Mouse (Mus musculus) central nervous system, embryonic 11.5 days (tissue): Measurements from ENCODE around the gene Fam24a. TPM values are rescaled to one million over a fixed set of nuclear protein-coding genes. Genes with fewer than 3 reads are reported as not detected.

Experiments
- polyA plus RNA-seq: library from polyadenylated mRNA; depleted of rRNA; stranded (reverse); fragments of >200 nt; gene quantifications from 2 replicates; pipeline ENCODE4 v1.2.3, GENCODE M21; 2012; rRNA removed

Gene Fam24a
- polyA plus RNA-seq: not detected in 2 replicates

DNA sequence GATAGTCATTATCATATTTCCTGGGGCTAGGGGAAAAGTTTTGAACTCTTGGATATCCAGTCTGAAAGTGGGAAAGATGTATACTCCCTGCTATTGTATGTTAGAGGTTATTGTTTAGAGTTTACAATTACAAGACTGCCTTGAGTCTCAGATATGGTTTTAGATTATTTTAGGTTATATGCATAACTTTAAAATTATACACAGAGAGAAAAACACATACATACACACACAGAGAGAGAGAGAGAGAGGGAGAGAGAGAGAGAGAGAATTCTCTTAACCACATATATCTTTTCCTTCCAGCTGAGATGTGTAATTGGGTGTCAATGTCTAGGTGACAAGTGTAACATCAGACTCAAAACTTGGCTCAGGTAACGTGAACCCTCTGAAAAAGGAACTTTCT, at the start of gene Fam24a:
Gene Fam24a (plus strand): TSS at position 301 of the 400 bp plus-strand sequence.

DNA sequence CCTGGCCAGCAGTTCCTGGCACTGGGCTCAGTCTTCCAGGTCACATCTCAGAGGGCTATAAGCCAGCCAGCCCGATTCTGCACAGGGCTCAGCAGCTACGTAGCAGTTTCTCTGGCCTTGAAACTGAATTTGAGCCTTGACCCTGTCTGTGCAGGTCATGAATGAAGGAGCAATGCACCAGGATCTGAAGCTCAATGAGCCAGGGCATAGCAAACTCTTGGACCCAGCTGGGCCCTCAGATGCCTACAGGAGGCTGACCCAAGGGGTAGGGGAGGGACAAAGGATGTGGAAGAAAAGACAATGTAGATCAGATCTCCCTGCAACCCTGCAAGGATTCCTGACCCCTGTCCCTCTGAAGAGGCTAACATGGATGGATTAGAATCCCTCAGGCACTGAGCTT, 11.5 kb upstream of the Fam24a start, which contains the start of gene Cuzd1:
Gene Cuzd1 (minus strand): TSS at position 101 of the 400 bp plus-strand sequence.

DNA sequence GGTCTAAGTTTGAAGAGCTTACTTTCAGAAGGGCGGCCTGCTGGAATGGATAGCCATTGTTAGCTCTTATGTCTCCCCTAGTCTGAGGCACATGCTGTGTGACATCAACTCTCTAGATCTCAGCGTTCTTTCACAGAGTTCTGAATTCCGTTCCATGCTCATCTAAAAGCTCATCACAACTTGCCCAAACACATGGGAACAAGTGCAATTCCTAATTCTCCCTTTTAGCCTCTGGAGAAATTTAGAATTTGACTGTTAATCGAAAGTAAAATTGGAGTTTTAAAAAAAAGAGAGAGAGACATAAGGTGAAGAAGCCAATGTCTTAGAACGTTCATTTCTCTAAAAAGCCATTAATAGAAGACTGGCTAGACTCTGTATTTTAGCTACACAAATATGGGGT, 4.2 kb upstream of the Fam24a start, which contains the start of gene Fam24b:
Gene Fam24b (minus strand): TSS at position 101 of the 400 bp plus-strand sequence.

DNA sequence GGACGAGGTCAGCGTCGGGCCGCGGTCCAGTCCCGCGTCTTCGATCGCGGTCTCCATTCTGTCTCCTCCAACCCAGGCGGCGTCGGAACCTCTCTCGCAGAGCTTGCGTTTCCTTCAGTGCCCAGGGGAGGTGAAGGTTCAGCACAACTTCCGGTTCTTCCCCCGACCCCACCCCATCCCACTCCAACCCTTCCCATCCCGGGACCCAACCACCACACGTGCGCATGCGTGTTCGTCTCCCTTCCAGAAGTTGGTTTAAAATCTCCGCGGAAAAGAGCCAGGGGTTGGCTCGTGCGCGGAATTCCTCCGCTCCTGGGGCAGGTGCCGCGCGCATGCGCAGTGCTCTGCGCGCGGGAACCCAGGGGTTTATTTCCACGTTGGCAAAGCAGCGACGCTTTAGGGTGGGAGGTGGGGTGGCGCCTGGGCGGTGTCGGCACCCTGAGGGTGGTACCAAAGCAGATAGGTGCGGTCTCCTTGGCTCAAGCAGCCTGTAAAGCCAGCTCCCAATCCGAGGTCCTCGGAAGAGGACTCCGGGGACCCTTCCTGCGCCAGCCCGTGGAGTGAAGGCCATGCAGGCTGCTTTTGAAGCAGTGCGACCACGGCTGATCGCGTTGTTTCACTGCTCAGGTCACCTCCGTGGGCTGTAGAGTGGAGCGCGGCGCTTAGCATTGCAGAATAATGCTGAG, 29.1 kb downstream of the Fam24a start, which contains the start of gene 2310057M21Rik:
Gene 2310057M21Rik (minus strand): TSS at position 145 of the 686 bp plus-strand sequence.

DNA sequence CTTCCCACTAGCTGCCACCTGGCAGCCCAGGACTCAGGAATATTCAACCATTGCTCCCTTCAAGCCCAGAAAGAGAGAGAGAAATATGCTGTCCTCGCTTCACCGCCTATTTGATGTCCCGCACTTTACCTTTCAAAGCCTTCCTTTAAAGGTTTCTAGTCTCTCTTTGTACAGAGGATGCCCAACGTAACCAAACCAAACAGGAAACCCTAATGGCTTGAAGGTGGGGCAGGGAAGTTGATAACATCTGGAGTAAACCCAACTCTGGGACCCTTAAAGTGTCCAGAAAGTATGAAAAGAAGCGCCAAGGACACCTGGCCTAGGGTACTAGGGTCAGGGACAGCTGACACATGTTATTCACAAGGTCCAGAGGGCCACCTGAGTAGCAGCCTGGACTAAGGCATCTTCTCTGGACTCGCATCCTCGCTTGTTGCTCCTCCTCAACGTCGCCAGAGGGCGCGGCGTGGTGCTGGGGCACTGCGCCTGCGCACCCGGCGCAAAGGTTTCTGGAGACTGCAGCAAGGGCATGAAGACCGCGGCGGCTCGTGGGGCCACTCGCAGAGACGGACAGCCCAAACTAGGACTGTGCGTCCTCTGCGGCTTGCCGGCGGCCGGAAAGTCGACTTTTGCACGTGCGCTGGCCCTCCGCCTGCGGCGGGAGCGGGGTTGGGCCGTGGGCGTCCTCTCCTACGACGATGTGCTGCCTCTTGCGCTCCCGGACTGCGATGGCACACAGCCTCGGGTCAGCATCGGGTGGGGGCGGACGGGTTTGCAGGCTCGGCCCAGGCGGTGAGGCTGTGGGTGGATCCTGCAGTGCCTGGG, 37.2 kb downstream of the Fam24a start, which contains the start of gene Pstk:
Gene Pstk (plus strand): TSS at position 494 of the 822 bp plus-strand sequence.

Other genes starting within 250 kb of the Fam24a start
- not detected in 2 replicates for gene 4933402N03Rik, start 187.6 kb upstream of the Fam24a start, polyA plus RNA-seq
- gene 5430419D17Rik, start 159.5 kb upstream of the Fam24a start, polyA plus RNA-seq: 0.01 and 0.02 TPM in 2 replicates
- gene Cuzd1, start 11.6 kb upstream of the Fam24a start, polyA plus RNA-seq: 0.05 and 0.06 TPM in 2 replicates
- 0.14 and 0.36 TPM in 2 replicates for gene Fam24b, start 4.3 kb upstream of the Fam24a start, polyA plus RNA-seq
- gene 2310057M21Rik, start 28.9 kb downstream of the Fam24a start, polyA plus RNA-seq: 12.4 and 16.5 TPM in 2 replicates
- gene Pstk, start 37.3 kb downstream of the Fam24a start, polyA plus RNA-seq: 55.8 and 72.8 TPM in 2 replicates
- gene Ikzf5, start 76.7 kb downstream of the Fam24a start, polyA plus RNA-seq: 21.9 and 30.7 TPM in 2 replicates
- gene Acadsb, start 76.7 kb downstream of the Fam24a start, polyA plus RNA-seq: 19.4 and 25.1 TPM in 2 replicates
- 0.84 and 1.4 TPM in 2 replicates for gene Hmx3, start 209.0 kb downstream of the Fam24a start, polyA plus RNA-seq
- gene Hmx2, start 214.9 kb downstream of the Fam24a start, polyA plus RNA-seq: 0.38 and 1.0 TPM in 2 replicates
- gene Bub3, start 226.4 kb downstream of the Fam24a start, polyA plus RNA-seq: 161 and 210 TPM in 2 replicates